ENCODE assay signal across 8 mouse cellular contexts in genomic region chr3:81017385-81018051, GRCm38 (mm10). TPM values are rescaled to one million over a fixed set of nuclear protein-coding genes. Genes with fewer than 3 reads are reported as not detected.
DNase-seq lines count a peak whose midpoint lies in the region; ATAC-seq and TF ChIP-seq lines count a peak whose summit lies in the region.

No protein-coding gene starts in this region.

- H3K27ac ChIP-seq in midbrain, embryonic 14.5 days (replicated peaks; ENCODE audit: low read depth, low read length) = no peak overlapping the region
- no peak overlapping the region for H3K27ac ChIP-seq in midbrain, postnatal 0 days (ENCODE audit: low read depth, low read length)
- H3K27ac ChIP-seq in embryonic facial prominence, embryonic 14.5 days (replicated peaks; ENCODE audit: low read depth, low read length) = no peak overlapping the region
- no peak overlapping the region for H3K27ac ChIP-seq in kidney, adult 2 months (ENCODE audit: insufficient read depth, low read depth, low read length)
- H3K27ac ChIP-seq in hindbrain, embryonic 16.5 days (ENCODE audit: low read depth, low read length) = no peak overlapping the region

- WGBS in midbrain, embryonic 14.5 days = 77% methylated on average over 5 of the region's 5 CpGs
- 82% methylated on average over 5 of the region's 5 CpGs for WGBS in midbrain, postnatal 0 days
- WGBS in embryonic facial prominence, embryonic 14.5 days = 71% methylated on average over 5 of the region's 5 CpGs
- 68% methylated on average over 5 of the region's 5 CpGs for WGBS in kidney, adult 2 months
- WGBS in hindbrain, embryonic 16.5 days = 87% methylated on average over 5 of the region's 5 CpGs

- H3K36me3 ChIP-seq in midbrain, embryonic 14.5 days (ENCODE audit: control insufficient read depth, insufficient read depth, low read length) = no peaks in the 10 kb centered on the region
- H3K36me3 ChIP-seq in midbrain, postnatal 0 days (ENCODE audit: insufficient read depth, low read length) = no peaks in the 10 kb centered on the region
- H3K36me3 ChIP-seq in embryonic facial prominence, embryonic 14.5 days (ENCODE audit: control insufficient read depth, insufficient read depth, low read length) = no peaks in the 10 kb centered on the region
- H3K36me3 ChIP-seq in kidney, adult 2 months (ENCODE audit: control insufficient read depth, insufficient read depth, low read length) = no peaks in the 10 kb centered on the region
- H3K36me3 ChIP-seq in myocyte (ENCODE audit: control insufficient read depth, insufficient read depth) = no peaks in the 10 kb centered on the region
- no peaks in the 10 kb centered on the region for H3K36me3 ChIP-seq in hindbrain, embryonic 16.5 days (ENCODE audit: control insufficient read depth, insufficient read depth, low read length)

- H3K27me3 ChIP-seq in midbrain, embryonic 14.5 days (ENCODE audit: control insufficient read depth, insufficient read depth, low read length) = no peaks in the 10 kb centered on the region
- H3K27me3 ChIP-seq in midbrain, postnatal 0 days (ENCODE audit: insufficient read depth, low read length) = no peaks in the 10 kb centered on the region
- no peaks in the 10 kb centered on the region for H3K27me3 ChIP-seq in embryonic facial prominence, embryonic 14.5 days (replicated peaks; ENCODE audit: control insufficient read depth, insufficient read depth, low read length)
- no peaks in the 10 kb centered on the region; the same call in 1 of the 2 replicates for H3K27me3 ChIP-seq in kidney, adult 2 months (replicated peaks; ENCODE audit: control insufficient read depth, insufficient read depth, low read length)
- no peaks in the 10 kb centered on the region for H3K27me3 ChIP-seq in myocyte (ENCODE audit: control insufficient read depth, insufficient read depth, insufficient read length)
- H3K27me3 ChIP-seq in hindbrain, embryonic 16.5 days (replicated peaks; ENCODE audit: control insufficient read depth, insufficient read depth, low read length) = no peaks in the 10 kb centered on the region

- TF ChIP-seq POLR2A in kidney, adult 2 months (IDR thresholded peaks at IDR 0.05; ENCODE audit: low read depth, low read length) = no peak
- no peak for TF ChIP-seq POLR2A in myocyte (IDR thresholded peaks at IDR 0.05; ENCODE audit: insufficient read length, low read depth)

- no peaks in the 10 kb centered on the region for H3K9me3 ChIP-seq in midbrain, embryonic 14.5 days (ENCODE audit: control insufficient read depth, low read length)
- no peaks in the 10 kb centered on the region for H3K9me3 ChIP-seq in midbrain, postnatal 0 days (ENCODE audit: low read length)
- no peaks in the 10 kb centered on the region for H3K9me3 ChIP-seq in embryonic facial prominence, embryonic 14.5 days (ENCODE audit: control insufficient read depth, low read length)
- no peaks in the 10 kb centered on the region for H3K9me3 ChIP-seq in hindbrain, embryonic 16.5 days (ENCODE audit: control insufficient read depth, low read length)

- H3K79me2 ChIP-seq in myocyte (ENCODE audit: control insufficient read depth, insufficient read depth) = no peaks in the 10 kb centered on the region

- H3K4me3 ChIP-seq in midbrain, embryonic 14.5 days (replicated peaks; ENCODE audit: low read depth, low read length) = no peak overlapping the region
- no peak overlapping the region for H3K4me3 ChIP-seq in midbrain, postnatal 0 days (ENCODE audit: low read depth, low read length)
- H3K4me3 ChIP-seq in embryonic facial prominence, embryonic 14.5 days (ENCODE audit: low read depth, low read length) = no peak overlapping the region
- no peak overlapping the region for H3K4me3 ChIP-seq in kidney, adult 2 months (ENCODE audit: insufficient read depth, low read depth, low read length)
- no peak overlapping the region for H3K4me3 ChIP-seq in myocyte
- no peak overlapping the region for H3K4me3 ChIP-seq in hindbrain, embryonic 16.5 days (ENCODE audit: low read length)

- no peak overlapping the region for H3K9ac ChIP-seq in midbrain, embryonic 14.5 days (replicated peaks; ENCODE audit: low read length)
- H3K9ac ChIP-seq in midbrain, postnatal 0 days (replicated peaks; ENCODE audit: low read length, poor library complexity, severe bottlenecking) = no peak overlapping the region
- H3K9ac ChIP-seq in embryonic facial prominence, embryonic 14.5 days (ENCODE audit: low read depth, low read length) = no peak overlapping the region
- H3K9ac ChIP-seq in hindbrain, embryonic 16.5 days (ENCODE audit: low read depth, low read length) = no peak overlapping the region

- peak; percentile 13 for DNase-seq in midbrain, embryonic 14.5 days
- no peak for DNase-seq in midbrain, postnatal 0 days (ENCODE audit: low spot score)
- DNase-seq in embryonic facial prominence, embryonic 14.5 days (ENCODE audit: low spot score) = peak; percentile 90
- DNase-seq in kidney, adult 2 months = peak; percentile 85
- no peak for DNase-seq in thymus, postnatal 4 days
- no peak for DNase-seq in T-cell, adult 2 months (ENCODE audit: low spot score)

- H3ac ChIP-seq in myocyte (ENCODE audit: control insufficient read depth, insufficient read length) = no peak overlapping the region

- no peak overlapping the region for H3K4me2 ChIP-seq in midbrain, embryonic 14.5 days (ENCODE audit: low read length)
- H3K4me2 ChIP-seq in midbrain, postnatal 0 days (ENCODE audit: low read depth, low read length, poor library complexity, severe bottlenecking) = no peak overlapping the region
- H3K4me2 ChIP-seq in embryonic facial prominence, embryonic 14.5 days (ENCODE audit: low read depth, low read length) = no peak overlapping the region
- peak overlapping the region; percentile 46 for H3K4me2 ChIP-seq in myocyte (ENCODE audit: low read depth)
- H3K4me2 ChIP-seq in hindbrain, embryonic 16.5 days (ENCODE audit: low read length) = no peak overlapping the region

- no peaks in the 10 kb centered on the region for H3K4me1 ChIP-seq in midbrain, embryonic 14.5 days (ENCODE audit: control insufficient read depth, insufficient read depth, low read length)
- no peaks in the 10 kb centered on the region for H3K4me1 ChIP-seq in midbrain, postnatal 0 days (ENCODE audit: insufficient read depth, low read length)
- H3K4me1 ChIP-seq in embryonic facial prominence, embryonic 14.5 days (ENCODE audit: control insufficient read depth, insufficient read depth, low read length) = no peaks in the 10 kb centered on the region
- no peaks in the 10 kb centered on the region; the same call in 1 of the 2 replicates for H3K4me1 ChIP-seq in kidney, adult 2 months (ENCODE audit: control insufficient read depth, insufficient read depth, low read length)
- H3K4me1 ChIP-seq in hindbrain, embryonic 16.5 days (ENCODE audit: control insufficient read depth, insufficient read depth, low read depth, low read length) = no peaks in the 10 kb centered on the region

- TF ChIP-seq CTCF in midbrain, postnatal 0 days (IDR thresholded peaks at IDR 0.05) = no peak
- TF ChIP-seq CTCF in kidney, adult 2 months (conservative IDR thresholded peaks at IDR 0.05; ENCODE audit: insufficient read depth, insufficient read length, low read depth, low read length) = no peak

- no peak for ATAC-seq in midbrain, embryonic 14.5 days (ENCODE audit: low FRiP score, low TSS enrichment)
- no peak for ATAC-seq in midbrain, postnatal 0 days (ENCODE audit: low FRiP score)
- peak; percentile 79 for ATAC-seq in embryonic facial prominence, embryonic 14.5 days (ENCODE audit: low read depth)
- no peak for ATAC-seq in hindbrain, embryonic 16.5 days

TF ChIP-seq in myocyte, 11 proteins besides CTCF, POLR2A, EP300 and RAD21:
- no peak for TF ChIP-seq SRF (IDR thresholded peaks at IDR 0.05; ENCODE audit: control insufficient read depth, insufficient read length, low read depth)
- TF ChIP-seq POLR2AphosphoS2 (IDR thresholded peaks at IDR 0.05; ENCODE audit: insufficient read length, low read depth) = no peak
- TF ChIP-seq MYOG (IDR thresholded peaks at IDR 0.05; ENCODE audit: control insufficient read depth in 1 of 3, insufficient read depth in 1 of 3, insufficient read length in 2 of 3, low read depth in 2 of 3) = no peak
- no peak for TF ChIP-seq TCF3 (IDR thresholded peaks at IDR 0.05; ENCODE audit: insufficient read length, low read depth)

RNA-seq across cellular contexts. Expression of gene Pdgfc, which starts 18.7 kb away (rescaled TPM):
- polyA plus RNA-seq in midbrain, embryonic 14.5 days (2014; fragmentation: Nextera tagmentation; extraction: Ambion mirVana) = 5.4 and 6.3 TPM in 2 replicates
- 3.0 and 3.5 TPM in 2 replicates for total RNA-seq in midbrain, postnatal 0 days (2014; rRNA removed)
- 2.9 and 3.7 TPM in 2 replicates for polyA plus RNA-seq in midbrain, postnatal 0 days (2015; fragmentation: Nextera tagmentation; extraction: Ambion mirVana)
- polyA plus RNA-seq in embryonic facial prominence, embryonic 14.5 days (2014; fragmentation: Nextera tagmentation; extraction: Ambion mirVana) = 27.7 and 30.4 TPM in 2 replicates
- 6.8 and 7.3 TPM in 2 replicates for polyA plus RNA-seq in kidney, adult 2 months (2012; rRNA removed)
- 23.9 TPM for polyA plus RNA-seq in myocyte (2012; fragmentation: generic; extraction: Trizol)
- polyA plus RNA-seq in hindbrain, embryonic 16.5 days (2015; fragmentation: Nextera tagmentation; extraction: Ambion mirVana) = 6.7 and 7.2 TPM in 2 replicates

Comparison
In these comparisons a context has a peak if more than half of its experiments do, and no peak if none do; other contexts are left out.
1. DNase-seq: peak in midbrain, embryonic 14.5 days (single experiment), embryonic facial prominence, embryonic 14.5 days (single experiment) and kidney, adult 2 months (single experiment); none in midbrain, postnatal 0 days (single experiment), thymus, postnatal 4 days (single experiment) and T-cell, adult 2 months (single experiment).